Mouse (Mus musculus) bone marrow, adult 2 months (tissue): ENCODE results near the gene Trpm6.

Experiments used
- CTCF ChIP-seq: fragments of 200-500 bp; IDR thresholded peaks from 2 replicates; pipeline ENCODE4 v1.5.1; 2011; ENCODE audit warnings: low read length, control low read depth; ENCODE audit not compliant: control insufficient read depth, insufficient read depth
- POLR2A ChIP-seq: fragments of 200-500 bp; IDR thresholded peaks from 2 replicates; pipeline ENCODE4 v1.6.1; 2011; ENCODE audit warnings: low read depth, mild to moderate bottlenecking, control low read depth, low read length, borderline replicate concordance; ENCODE audit not compliant: control insufficient read depth

GRCm38 (mm10) chr19:18941391-18941790 is 191.6 kb downstream of the Trpm6 start:
- no peak for TF ChIP-seq CTCF
- no peak for TF ChIP-seq POLR2A
